Mouse (Mus musculus) right cerebral cortex, postnatal 14 days (tissue): ENCODE results near the gene Gm5414.

Source experiments
- DNase-seq: peaks from one replicate; pipeline ENCODE4 v3.0.0; 2022

Gene Gm5414

DNA sequence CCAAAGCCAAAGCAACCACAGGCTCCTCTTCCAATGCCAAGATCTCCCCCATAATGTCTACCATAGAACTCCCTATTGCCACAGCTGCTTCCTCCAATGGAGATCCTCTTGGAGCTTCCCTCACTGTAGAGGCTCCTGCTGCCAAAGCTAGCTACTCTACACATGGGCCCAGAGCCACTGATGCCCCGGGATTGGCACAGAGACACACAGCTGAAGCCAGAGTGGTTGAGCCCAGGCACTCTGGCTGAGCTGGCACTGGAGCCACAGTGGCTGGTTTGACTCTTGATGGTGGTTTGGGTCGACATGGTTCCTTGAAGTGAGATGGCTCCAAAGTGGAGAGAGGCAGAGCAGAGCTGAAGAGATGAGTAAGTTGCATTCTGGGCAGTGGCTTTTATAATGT lies at the start of gene Gm5414:
Gene Gm5414, minus strand, starts transcription at position 305 of the 400 bp plus-strand sequence.
- no peak for DNase-seq

GRCm38 (mm10) chr15:101675978-101676377 lies 48.0 kb upstream of the Gm5414 start:
- DNase-seq, result no peak

GRCm38 (mm10) chr15:101652736-101653265 lies 24.8 kb upstream of the Gm5414 start:
- DNase-seq, result no peak

GRCm38 (mm10) chr15:101647280-101647679 lies 19.3 kb upstream of the Gm5414 start, which contains the start of gene Gm5478:
TSS of gene Gm5478 (minus strand) at chr15:101647380.
- DNase-seq, result no peak

- no peak for DNase-seq
Measured at GRCm38 (mm10) chr15:101599123-101599522, 28.9 kb downstream of the Gm5414 start.

DNA sequence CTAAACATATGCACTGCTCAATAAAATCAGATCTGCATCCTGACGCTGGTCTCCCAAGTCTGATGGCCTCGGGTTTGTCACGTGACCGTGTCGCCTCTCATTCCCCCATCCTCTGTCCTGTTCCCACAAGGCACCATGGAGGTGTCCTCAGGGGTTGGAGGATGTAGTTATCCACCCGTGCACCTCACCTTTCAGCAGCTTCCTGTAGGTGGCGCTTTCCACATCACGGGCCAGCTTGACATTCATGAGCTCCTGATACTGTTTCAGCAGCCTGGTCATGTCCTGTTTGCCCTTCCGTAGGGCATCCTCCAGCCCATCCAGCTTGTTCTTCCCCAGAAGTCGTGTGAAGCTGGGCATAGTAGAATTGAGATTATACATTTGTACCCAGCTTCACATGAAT lies 39.8 kb downstream of the Gm5414 start:
- no peak for DNase-seq

DNA sequence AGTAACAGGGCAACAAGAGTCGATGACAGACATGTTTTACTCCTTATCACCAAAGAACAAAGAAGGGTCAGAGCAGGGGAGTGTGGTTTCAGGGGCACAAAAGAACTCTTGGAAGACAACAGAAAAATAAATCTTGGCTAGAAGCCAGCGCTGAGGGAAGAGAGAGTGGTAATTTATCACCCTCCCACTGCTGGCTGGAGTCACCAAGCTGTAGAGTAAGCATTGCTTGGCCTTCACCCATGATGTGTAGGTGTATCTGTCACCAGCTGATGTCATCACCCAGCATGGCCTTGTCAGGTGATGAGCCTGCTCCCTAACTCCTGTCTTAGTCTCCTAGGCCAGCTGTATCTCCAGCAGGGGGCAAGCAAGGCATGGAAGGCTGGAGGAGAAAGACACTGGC lies 43.5 kb downstream of the Gm5414 start:
- DNase-seq, result no peak

DNA sequence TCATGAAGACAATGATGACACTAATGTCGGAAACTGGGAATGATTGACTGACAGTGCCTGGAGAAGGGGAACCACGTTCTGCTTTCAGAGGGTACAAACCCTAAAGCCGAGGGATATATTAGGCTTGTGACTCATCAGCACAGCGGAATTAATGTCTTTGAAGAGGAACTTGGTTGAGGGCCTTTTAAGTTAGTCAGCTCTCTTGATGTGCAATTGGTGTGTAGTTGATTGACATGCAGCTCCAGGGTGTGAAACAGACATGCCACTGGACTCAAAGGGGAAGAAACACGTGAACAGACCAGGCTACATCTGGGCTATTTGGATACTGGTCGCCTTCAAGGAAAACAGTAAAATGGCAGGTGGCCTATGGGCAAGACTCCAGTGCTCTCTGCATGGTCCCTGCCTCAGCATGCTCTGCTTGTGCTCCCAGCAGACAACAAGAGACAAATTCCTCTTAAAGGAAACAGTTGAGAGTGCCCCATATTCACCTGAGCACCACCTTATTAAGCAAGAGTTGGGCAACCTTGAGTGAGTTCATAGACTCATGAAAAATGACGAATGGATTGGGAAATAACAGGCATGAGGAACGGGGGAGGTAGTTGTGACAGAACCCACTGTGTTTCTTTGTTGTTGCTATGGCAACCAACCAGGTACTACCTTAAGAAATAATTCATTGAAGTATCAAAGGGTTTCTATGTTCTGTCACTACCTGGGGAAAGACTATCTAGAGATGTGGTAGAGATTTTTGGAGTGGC lies 44.6 kb downstream of the Gm5414 start:
- no peak for DNase-seq

- no peak for DNase-seq
Measured at GRCm38 (mm10) chr15:101581701-101582100, 46.3 kb downstream of the Gm5414 start.

- DNase-seq, result no peak
Measured at GRCm38 (mm10) chr15:101575506-101575905, 52.5 kb downstream of the Gm5414 start.
